Mouse (Mus musculus) thymus, adult 2 months (tissue): ENCODE data around the gene Mycl.

Experiments used
- CTCF ChIP-seq: fragments of 200-500 bp; IDR thresholded peaks from 2 replicates; pipeline ENCODE4 v1.5.1; 2012; ENCODE audit warnings: mild to moderate bottlenecking, control low read depth, low read length, moderate library complexity, borderline replicate concordance; ENCODE audit not compliant: control insufficient read depth, poor library complexity, insufficient read depth; ENCODE audit errors: extremely low read depth
- POLR2A ChIP-seq: fragments of 200-500 bp; IDR thresholded peaks from 2 replicates; pipeline ENCODE4 v1.6.1; 2012; ENCODE audit warnings: mild to moderate bottlenecking, low read length, control low read depth, moderate library complexity; ENCODE audit not compliant: control insufficient read depth, poor library complexity, insufficient read depth; ENCODE audit errors: extremely low read depth

DNA sequence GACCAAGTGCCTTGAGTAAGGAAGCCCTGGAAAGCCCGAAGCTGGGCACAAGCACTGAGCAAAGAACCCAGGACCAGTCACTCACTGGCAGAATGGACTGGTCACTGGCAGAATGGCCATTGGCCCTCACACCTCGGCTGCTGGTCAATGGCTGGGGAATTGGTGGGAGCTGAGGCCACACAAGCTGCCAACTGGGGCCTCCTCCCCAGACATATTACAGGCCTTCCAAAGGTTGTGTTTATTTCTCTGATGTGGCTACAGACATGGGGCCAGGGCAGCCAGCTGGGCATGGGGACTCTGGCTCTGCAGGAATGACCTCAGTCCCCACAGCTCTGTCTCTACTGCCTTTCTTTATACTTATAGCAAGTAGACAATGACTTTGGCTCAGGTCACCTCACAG is 16.6 kb upstream of the Mycl start:
- no peak for TF ChIP-seq CTCF
- TF ChIP-seq POLR2A = no peak
